Mouse (Mus musculus) bone marrow macrophage, adult 2 months (primary cell): ENCODE results near the gene Snai1.

Experiments
- CTCF ChIP-seq: IDR thresholded peaks from 2 replicates; pipeline ENCODE4 v1.5.1; 2012; ENCODE audit warnings: low read depth, mild to moderate bottlenecking, low read length, moderate library complexity
- POLR2A ChIP-seq: IDR thresholded peaks from 2 replicates; pipeline ENCODE4 v1.6.1; 2012; ENCODE audit warnings: mild to moderate bottlenecking, low read depth, low read length, borderline replicate concordance

DNA sequence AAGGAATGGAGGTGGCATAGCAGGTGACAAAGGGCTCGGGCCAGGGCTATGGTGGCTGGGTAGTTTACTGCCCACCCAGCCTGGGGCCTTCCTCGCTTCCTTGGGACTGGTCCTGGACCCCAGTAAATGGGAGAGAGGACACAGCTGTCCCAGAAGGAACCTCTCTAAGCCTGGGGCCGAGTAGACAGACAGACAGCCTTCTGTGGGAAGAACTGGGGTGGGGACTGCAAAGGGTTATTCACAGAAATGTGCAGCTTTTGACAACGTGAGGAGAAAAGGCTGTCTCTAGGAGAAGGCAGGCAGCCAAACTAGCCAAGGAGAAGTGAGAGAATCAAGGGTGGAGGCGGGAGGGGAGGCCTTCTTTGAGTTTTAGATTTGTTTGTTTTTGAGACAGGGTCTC, 6.5 kb downstream of the Snai1 start:
- no peak for TF ChIP-seq POLR2A
- no peak for TF ChIP-seq CTCF
